Mouse (Mus musculus) adrenal gland, postnatal 10 days (tissue): ENCODE measurements around the gene Nmu. TPM values are rescaled to one million over a fixed set of nuclear protein-coding genes. Genes with fewer than 3 reads are reported as not detected.

Source experiments
- DNase-seq: peaks from one replicate; pipeline ENCODE4 v3.0.0; 2021; ENCODE audit warnings: mixed read lengths
- total RNA-seq, 2 experiments: library from RNA; stranded (reverse); gene quantifications; 2 replicates each; pipeline ENCODE4 v1.2.3; 2021

The Nmu gene
- total RNA-seq, 2 experiments from 2014 or later = not detected

- DNase-seq = no peak
Measured at GRCm38 (mm10) chr5:76308206-76308605, 55.4 kb downstream of the Nmu start.

- no peak for DNase-seq
Measured at GRCm38 (mm10) chr5:76306261-76306660, 57.3 kb downstream of the Nmu start.

GRCm38 (mm10) chr5:76305616-76306015 lies 58.0 kb downstream of the Nmu start:
- peak; percentile 45 for DNase-seq

- peak; percentile 93 for DNase-seq
Measured at GRCm38 (mm10) chr5:76304452-76305341, 58.9 kb downstream of the Nmu start, which contains the start of gene Clock. TSS of gene Clock (minus strand) at chr5:76304792.

GRCm38 (mm10) chr5:76303745-76304451 lies 59.7 kb downstream of the Nmu start:
- peak; percentile 94 for DNase-seq

GRCm38 (mm10) chr5:76303379-76303744 lies 60.2 kb downstream of the Nmu start:
- no peak for DNase-seq

GRCm38 (mm10) chr5:76302009-76302408 lies 61.6 kb downstream of the Nmu start:
- DNase-seq = no peak

GRCm38 (mm10) chr5:76289234-76289691 lies 74.3 kb downstream of the Nmu start:
- no peak for DNase-seq

GRCm38 (mm10) chr5:76288256-76288655 lies 75.3 kb downstream of the Nmu start:
- no peak for DNase-seq

- DNase-seq = no peak
Measured at GRCm38 (mm10) chr5:76287062-76287461, 76.5 kb downstream of the Nmu start.

GRCm38 (mm10) chr5:76285699-76286098 lies 77.9 kb downstream of the Nmu start:
- DNase-seq = no peak

GRCm38 (mm10) chr5:76283890-76284289 lies 79.7 kb downstream of the Nmu start:
- peak; percentile 17 for DNase-seq

Other genes starting within 250 kb of the Nmu start
- 10 to 100 TPM; 24.1 to 26.2 TPM for gene Srd5a3, start 223.5 kb downstream of the Nmu start, total RNA-seq
- 10 to 100 TPM; 44.3 to 46.1 TPM for gene Tmem165, start 179.9 kb downstream of the Nmu start, total RNA-seq
- 10 to 100 TPM; 35.7 to 36.8 TPM for gene Clock, start 59.0 kb downstream of the Nmu start, total RNA-seq
- gene Pdcl2, start 32.6 kb downstream of the Nmu start, total RNA-seq = not detected
- not detected for gene Gm7271, start 120.3 kb upstream of the Nmu start, total RNA-seq
- gene Exoc1, start 165.5 kb upstream of the Nmu start, total RNA-seq = 10 to 100 TPM; 27.0 to 45.6 TPM
- 1 to 10 TPM; 5.7 to 6.8 TPM for gene Cep135, start 224.9 kb upstream of the Nmu start, total RNA-seq